Mouse (Mus musculus) forebrain, embryonic 12.5 days (tissue): Measurements from ENCODE around the gene Zmynd11. TPM values are rescaled to one million over a fixed set of nuclear protein-coding genes. Genes with fewer than 3 reads are reported as not detected.

Experiments used
- ATAC-seq: fragments of 200-750 bp; cut with Nextera tagmentation; 2 replicates; pipeline ENCODE4 v1.8.0; 2017; ENCODE audit warnings: moderate TSS enrichment; ENCODE audit not compliant: low FRiP score
- H3K27ac ChIP-seq: fragments of 300-500 bp; sonication (generic); 2 replicates; pipeline ENCODE4 v1.5.1; 2016; ENCODE audit warnings: mild to moderate bottlenecking
- H3K27me3 ChIP-seq: fragments of 300-500 bp; sonication (generic); 2 replicates; pipeline ENCODE4 v1.6.1; 2016; ENCODE audit warnings: mild to moderate bottlenecking
- H3K36me3 ChIP-seq: fragments of 300-500 bp; sonication (generic); replicated peaks from 2 replicates; pipeline ENCODE4 v1.6.1; 2016; ENCODE audit warnings: mild to moderate bottlenecking
- H3K4me1 ChIP-seq: fragments of 300-500 bp; sonication (generic); 2 replicates; pipeline ENCODE4 v1.6.1; 2016
- H3K4me2 ChIP-seq: fragments of 300-500 bp; sonication (generic); 2 replicates; pipeline ENCODE4 v1.6.1; 2016; ENCODE audit warnings: mild to moderate bottlenecking, moderate library complexity
- H3K4me3 ChIP-seq: fragments of 300-500 bp; sonication (generic); replicated peaks from 2 replicates; pipeline ENCODE4 v1.5.1; 2016; ENCODE audit warnings: mild to moderate bottlenecking
- H3K9ac ChIP-seq: fragments of 300-500 bp; sonication (generic); 2 replicates; pipeline ENCODE4 v1.6.1; 2016; ENCODE audit warnings: mild to moderate bottlenecking
- H3K9me3 ChIP-seq: fragments of 300-500 bp; sonication (generic); 2 replicates; pipeline ENCODE4 v1.6.1; 2016
- WGBS: fragments of 180-500 bp; shearing (Covaris S2); methylation state at CpG from one replicate; pipeline ENCODE4 v1.1.7; 2016; 5-methylcytosine and 5-hydroxymethylcytosine counted together
- polyA plus RNA-seq: library from polyadenylated mRNA; unstranded; fragments of >200 nt; fragmentation: Nextera tagmentation; extraction: Ambion mirVana; gene quantifications from 2 replicates; pipeline ENCODE4 v1.2.1, GENCODE M21; 2016

Zmynd11 gene
- 166 and 169 TPM in 2 replicates for polyA plus RNA-seq

DNA sequence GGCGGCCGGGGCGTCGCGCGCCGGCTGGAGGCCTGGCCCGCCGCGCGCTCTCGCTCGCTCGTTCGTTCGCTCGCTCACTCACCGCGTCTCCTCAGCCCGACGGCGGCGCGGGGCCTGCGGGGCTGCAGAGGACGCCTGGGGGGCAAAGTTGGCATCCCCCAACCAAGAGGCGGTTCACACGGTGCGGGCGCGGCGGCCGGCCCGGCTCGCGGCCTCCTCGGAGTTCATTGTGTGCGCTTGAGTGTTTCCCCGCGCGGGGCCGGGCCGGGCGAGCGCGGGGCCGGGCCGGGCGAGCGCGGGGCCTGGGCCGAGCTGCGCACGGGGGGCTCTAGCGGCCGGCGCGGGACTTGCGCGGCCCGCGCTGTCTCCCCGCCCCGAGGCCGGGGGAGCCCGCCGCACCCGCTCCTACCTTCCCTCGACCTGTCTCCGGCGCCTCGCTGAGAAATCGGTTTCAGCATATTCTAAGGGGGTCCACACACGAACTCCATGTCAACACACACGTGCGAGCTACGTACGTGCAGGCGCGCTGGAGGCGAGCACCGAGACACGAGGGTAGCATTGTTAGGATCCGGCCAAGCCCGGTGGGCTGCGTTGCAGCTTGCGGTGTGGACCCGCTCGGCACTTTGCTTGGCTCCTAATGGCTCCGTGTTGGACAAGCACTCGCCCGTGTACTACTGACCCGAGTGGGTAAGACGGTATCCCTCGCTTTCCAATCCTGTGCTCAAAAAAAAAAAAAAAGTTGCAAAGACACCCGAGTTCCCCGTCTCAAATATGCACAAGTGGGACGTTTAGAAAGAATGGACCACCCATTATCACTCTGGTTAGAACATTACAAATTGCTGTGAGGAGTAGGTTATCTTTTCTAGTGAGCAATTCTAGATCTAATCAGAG, at the start of gene Zmynd11:
Zmynd11 (minus strand) TSS at position 685 of the 891 bp plus-strand sequence.
- peak within 1 kb of the TSS; percentile 73 for H3K4me2 ChIP-seq
- H3K4me1 ChIP-seq, result peaks cover 41% of the 10 kb centered on the region
- peak within 1 kb of the TSS; percentile 95 for H3K4me3 ChIP-seq
- under 1% methylated on average over 76 of the region's 98 CpGs for WGBS
- H3K27me3 ChIP-seq, result 0 out of 2 replicates have a peak, but pooled peaks cover 6% of the 10 kb centered on the region
- H3K9ac ChIP-seq, result peak within 1 kb of the TSS; percentile 100
- ATAC-seq, result peak; percentile 85
- peak within 1 kb of the TSS; percentile 99 for H3K27ac ChIP-seq
- H3K36me3 ChIP-seq, result no peaks in the 10 kb centered on the region
- no peaks in the 10 kb centered on the region for H3K9me3 ChIP-seq

DNA sequence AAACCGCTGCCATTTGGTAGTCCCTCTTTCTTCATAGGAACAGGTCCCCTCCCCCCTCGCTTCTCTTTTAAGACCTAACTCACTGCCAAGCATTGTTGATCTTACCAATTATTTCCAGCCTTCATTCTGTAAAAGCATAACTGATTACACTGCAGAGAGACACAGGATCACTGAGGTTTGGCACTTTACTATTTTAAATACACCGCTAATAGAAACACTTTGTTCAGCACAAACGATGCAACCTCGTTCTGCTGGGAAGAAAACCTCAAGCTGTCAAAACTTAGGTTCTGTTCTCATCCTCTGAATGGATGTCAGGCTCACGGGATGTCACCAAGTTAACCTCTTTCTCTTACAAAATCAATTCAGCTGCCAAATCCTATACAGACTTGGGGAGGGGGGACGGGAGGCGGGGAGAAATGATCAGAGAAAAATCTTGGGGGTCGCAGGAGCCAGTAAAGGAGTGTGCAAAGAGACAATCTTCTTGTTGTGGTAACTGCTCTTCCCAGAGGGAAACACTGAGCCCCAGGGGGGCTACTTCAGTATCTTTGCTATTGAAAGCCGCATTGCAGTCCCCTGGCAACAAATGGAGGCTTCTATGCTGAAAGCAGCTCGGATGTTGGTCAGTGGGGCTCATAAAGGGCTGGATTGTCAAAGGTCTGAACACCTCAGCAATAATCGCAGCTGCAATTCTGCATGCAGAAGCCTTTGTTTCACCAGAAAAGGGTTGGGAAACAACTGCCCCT, 30.9 kb upstream of the Zmynd11 start:
- WGBS, result 1% methylated on average over 12 of the region's 12 CpGs
- H3K9ac ChIP-seq, result peak overlapping the region; percentile 44
- peak overlapping the region; percentile 33 for H3K4me3 ChIP-seq
- peak overlapping the region; percentile 61 for H3K4me2 ChIP-seq
- peaks cover 21% of the 10 kb centered on the region for H3K4me1 ChIP-seq
- no peaks in the 10 kb centered on the region for H3K9me3 ChIP-seq
- H3K36me3 ChIP-seq, result no peaks in the 10 kb centered on the region
- H3K27ac ChIP-seq, result peak overlapping the region; percentile 83
- ATAC-seq, result peak; percentile 88
- no peaks in the 10 kb centered on the region for H3K27me3 ChIP-seq

DNA sequence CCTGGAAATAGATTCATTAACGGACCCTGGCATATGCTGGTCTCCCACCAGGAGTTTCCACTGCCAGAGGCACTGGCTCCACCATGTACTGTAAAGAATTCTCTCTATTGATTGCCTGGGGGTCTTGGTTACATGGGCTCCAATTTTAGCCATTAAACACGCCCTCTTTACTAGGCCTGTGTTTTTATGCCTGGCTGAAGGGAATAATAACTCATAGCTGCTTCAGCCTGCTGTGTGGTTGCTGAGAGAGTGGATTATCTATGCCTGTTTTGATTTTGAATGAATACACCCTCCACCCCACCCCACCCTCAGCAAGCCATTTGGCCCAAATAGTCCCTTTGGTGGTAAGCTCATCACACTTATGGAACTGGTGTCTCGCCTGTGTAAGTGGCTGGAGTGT, 20.9 kb upstream of the Zmynd11 start:
- no peaks in the 10 kb centered on the region for H3K36me3 ChIP-seq
- no peak overlapping the region for H3K27ac ChIP-seq
- no peak overlapping the region for H3K4me2 ChIP-seq
- no peaks in the 10 kb centered on the region for H3K9me3 ChIP-seq
- 56% methylated on average over 3 of the region's 3 CpGs for WGBS
- H3K9ac ChIP-seq, result no peak overlapping the region
- no peak overlapping the region for H3K4me3 ChIP-seq
- H3K4me1 ChIP-seq, result peaks cover 5% of the 10 kb centered on the region
- no peaks in the 10 kb centered on the region for H3K27me3 ChIP-seq
- ATAC-seq, result peak; percentile 64

DNA sequence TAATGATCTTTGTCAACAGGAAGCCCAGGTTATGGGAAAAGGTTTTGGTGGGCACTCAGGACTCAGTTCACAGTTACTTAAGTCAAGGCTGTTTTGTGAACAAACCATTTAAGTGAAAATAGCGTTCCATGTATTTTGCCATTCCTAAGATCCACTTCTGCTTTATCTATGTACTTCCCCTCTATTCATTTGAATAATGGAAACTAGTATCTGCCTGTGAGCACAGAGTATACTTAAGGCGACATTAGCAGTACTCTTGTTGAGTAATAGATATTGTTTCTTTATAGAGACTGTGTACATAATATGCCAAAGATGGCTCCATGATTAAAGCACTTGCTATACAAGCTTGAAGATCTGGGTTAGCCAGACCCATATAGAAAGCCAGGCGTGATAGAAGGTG, 18.6 kb upstream of the Zmynd11 start:
- ATAC-seq, result no peak
- no peak overlapping the region for H3K4me2 ChIP-seq
- H3K36me3 ChIP-seq, result no peaks in the 10 kb centered on the region
- H3K4me1 ChIP-seq, result peaks cover 5% of the 10 kb centered on the region
- H3K9me3 ChIP-seq, result no peaks in the 10 kb centered on the region
- H3K27ac ChIP-seq, result no peak overlapping the region
- H3K27me3 ChIP-seq, result no peaks in the 10 kb centered on the region
- no peak overlapping the region for H3K9ac ChIP-seq
- WGBS, result 81% methylated on average over 3 of the region's 3 CpGs
- no peak overlapping the region for H3K4me3 ChIP-seq

DNA sequence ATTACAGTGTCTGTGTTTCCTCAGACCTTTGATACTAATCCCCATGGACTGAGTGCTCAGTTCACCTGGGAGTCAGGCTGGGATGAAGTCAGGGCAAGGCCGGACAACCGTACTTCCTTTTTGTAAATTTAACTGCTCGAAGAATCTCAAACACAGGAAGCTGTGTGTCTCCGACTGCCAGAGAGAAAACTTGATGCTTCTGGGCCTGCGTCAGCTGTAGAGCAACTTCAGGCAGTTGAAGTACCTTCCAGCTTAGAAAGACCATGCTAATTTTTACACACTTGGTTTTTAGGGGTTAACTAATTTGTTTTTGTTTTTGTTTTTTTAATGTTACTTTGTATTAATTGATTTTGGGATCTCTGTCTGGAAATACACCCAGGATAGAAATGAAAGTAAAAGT, 10.8 kb upstream of the Zmynd11 start:
- Histone ChIP-seq H3K27me3 (no peaks in the 10 kb centered on the region), H3K36me3 (no peaks in the 10 kb centered on the region), H3K9me3 (no peaks in the 10 kb centered on the region), H3K4me3 (no peak overlapping the region), H3K4me2 (no peak overlapping the region), H3K9ac (no peak overlapping the region), H3K4me1 (no peaks in the 10 kb centered on the region), H3K27ac (no peak overlapping the region)
- no peak for ATAC-seq
- WGBS, result 81% methylated on average over 5 of the region's 5 CpGs

DNA sequence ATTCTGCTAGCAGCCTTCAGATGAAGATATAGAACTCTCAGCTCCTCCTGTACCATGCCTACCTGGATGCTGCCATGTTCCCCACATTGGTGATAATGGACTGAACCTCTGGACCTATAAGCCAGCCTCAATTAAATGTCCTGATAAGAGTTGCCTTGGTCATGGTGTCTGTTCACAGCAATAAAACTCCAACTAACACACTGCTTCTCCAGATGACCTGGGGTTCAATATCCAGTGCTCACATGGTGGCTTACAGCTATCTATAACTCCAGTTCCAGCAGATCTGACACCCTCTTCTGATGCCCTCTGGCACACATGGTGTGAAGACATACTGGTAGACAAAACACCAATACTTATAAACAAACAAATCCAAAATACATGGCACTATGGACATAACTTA, 8.9 kb upstream of the Zmynd11 start:
- no peak overlapping the region for H3K4me2 ChIP-seq
- H3K27me3 ChIP-seq, result no peaks in the 10 kb centered on the region
- H3K4me1 ChIP-seq, result peaks cover 5% of the 10 kb centered on the region; the same call in 1 of the 2 replicates
- H3K9ac ChIP-seq, result no peak overlapping the region
- no peak overlapping the region for H3K4me3 ChIP-seq
- no peaks in the 10 kb centered on the region for H3K9me3 ChIP-seq
- H3K27ac ChIP-seq, result no peak overlapping the region
- no peak for ATAC-seq
- no peaks in the 10 kb centered on the region for H3K36me3 ChIP-seq

DNA sequence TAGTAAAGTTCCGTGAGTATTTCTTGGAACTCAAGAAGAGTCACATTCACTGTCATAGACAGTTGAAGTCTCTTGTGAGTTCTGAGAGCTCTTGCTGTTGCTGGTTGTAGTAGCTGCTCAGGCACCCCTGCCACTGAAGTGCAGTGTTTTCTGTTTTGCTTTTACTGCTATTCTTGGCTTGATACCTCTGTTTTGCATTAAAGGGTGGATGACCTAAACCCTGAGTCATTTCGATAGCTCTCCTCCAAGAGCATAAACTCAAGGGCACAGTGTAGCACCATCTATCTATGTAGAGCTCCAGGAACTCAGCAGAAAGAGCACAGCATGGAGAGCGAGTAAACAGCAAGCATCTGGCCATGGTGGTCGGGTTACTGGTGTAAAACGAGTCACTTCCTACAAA, 2.1 kb upstream of the Zmynd11 start:
- ATAC-seq, result no peak
- Histone ChIP-seq H3K27ac (no peak overlapping the region), H3K9me3 (no peaks in the 10 kb centered on the region), H3K4me1 (peaks cover 25% of the 10 kb centered on the region), H3K27me3 (0 out of 2 replicates have a peak, but pooled peaks cover 6% of the 10 kb centered on the region), H3K9ac (no peak overlapping the region), H3K4me2 (no peak overlapping the region), H3K4me3 (no peak overlapping the region), H3K36me3 (no peaks in the 10 kb centered on the region)
- 69% methylated on average over 5 of the region's 5 CpGs for WGBS

DNA sequence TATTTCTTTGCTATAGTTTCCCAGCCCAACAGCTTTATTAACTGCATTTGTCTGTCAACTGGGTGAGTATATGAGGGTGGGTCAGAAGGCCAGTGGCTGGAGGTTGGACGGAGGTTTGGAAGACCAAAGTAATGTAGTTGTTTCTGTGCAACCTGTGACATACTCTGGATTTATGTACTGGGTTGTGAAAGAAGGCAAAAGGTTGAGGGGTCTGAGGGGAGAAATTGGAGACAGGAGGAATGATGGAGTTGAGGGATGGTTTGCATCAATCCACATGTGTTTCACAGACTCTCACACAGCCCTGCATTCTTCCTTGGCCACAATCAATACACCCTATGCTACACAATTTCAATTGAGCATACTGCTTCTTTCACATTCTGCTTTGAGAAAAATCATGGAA, 1.4 kb upstream of the Zmynd11 start:
- H3K4me1 ChIP-seq, result peaks cover 33% of the 10 kb centered on the region
- 78% methylated on average over 1 of the region's 1 CpGs for WGBS

DNA sequence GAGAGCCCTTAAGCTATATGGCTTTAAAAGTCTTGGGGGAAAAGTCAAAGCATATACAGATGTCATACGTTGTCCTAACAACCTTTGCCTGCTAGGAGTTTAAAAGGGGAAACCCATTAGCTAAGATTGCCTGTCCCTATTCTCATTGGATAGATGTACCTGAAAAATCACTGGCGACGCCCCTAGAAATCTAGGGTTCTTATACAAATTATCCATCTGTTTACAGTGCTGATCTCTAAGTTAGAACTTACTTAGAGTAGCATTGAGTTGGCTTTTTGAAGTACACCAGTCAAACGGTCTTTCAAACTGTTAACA, 364 bp upstream of the Zmynd11 start:
- peak overlapping the region; percentile 73 for H3K4me2 ChIP-seq
- WGBS, result 7% methylated on average over 4 of the region's 4 CpGs
- peak overlapping the region; percentile 100 for H3K9ac ChIP-seq
- 0 out of 2 replicates have a peak, but pooled peaks cover 6% of the 10 kb centered on the region for H3K27me3 ChIP-seq
- H3K36me3 ChIP-seq, result no peaks in the 10 kb centered on the region
- peak overlapping the region; percentile 99; the same call in 1 of the 2 replicates for H3K27ac ChIP-seq
- no peak for ATAC-seq
- peaks cover 40% of the 10 kb centered on the region for H3K4me1 ChIP-seq
- peak overlapping the region; percentile 95 for H3K4me3 ChIP-seq
- H3K9me3 ChIP-seq, result no peaks in the 10 kb centered on the region

More for the DNA sequence above, 1.4 kb upstream of the Zmynd11 start:
- Histone ChIP-seq H3K27me3 (0 out of 2 replicates have a peak, but pooled peaks cover 6% of the 10 kb centered on the region), H3K4me3 (no peak overlapping the region), H3K36me3 (no peaks in the 10 kb centered on the region), H3K9ac (no peak overlapping the region), H3K27ac (no peak overlapping the region), H3K4me2 (peak overlapping the region; percentile 73; the same call in 1 of the 2 replicates), H3K9me3 (no peaks in the 10 kb centered on the region)
- no peak for ATAC-seq

DNA sequence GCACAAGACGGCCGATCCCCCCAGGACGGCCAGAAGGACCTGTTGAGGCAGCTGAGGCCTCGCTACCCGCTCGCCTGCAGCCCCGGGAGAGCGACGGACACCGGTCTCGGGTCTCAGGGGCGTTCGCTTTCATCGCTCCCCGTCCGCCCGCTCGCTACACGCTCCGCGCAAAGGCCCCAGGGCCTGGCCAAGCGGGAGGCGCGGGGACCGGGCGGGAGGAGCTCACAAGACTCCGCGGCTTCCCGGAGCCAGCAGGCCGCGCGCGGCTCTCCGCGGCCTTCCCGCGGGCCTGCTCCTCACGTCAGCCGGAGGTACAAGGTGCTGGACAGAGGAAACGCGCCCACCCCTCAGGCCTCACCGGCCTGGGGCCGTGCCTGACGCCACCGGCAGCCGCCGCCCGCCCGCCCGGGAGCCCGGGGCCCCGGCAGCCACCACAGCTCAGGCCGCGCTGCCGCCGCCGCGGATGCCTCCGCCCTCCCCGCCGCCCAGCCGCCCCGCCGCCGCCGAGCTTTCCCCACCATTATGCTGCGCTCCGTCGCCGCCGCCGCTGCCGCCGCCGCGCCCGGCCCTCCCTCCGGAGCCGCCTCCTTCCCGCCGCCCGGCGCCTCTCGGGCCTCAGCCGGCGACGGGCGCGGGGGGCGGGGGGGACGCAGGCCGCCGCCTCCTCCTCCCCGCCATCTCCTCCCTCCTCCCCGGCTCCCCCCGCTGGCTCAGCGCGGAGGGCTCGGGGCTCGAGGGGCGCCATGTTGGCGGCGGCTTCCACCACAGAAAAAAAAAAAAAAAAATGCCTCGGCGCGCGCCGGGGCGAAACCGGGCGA, 1.1 kb downstream of the Zmynd11 start:
- no peaks in the 10 kb centered on the region for H3K36me3 ChIP-seq
- peak; percentile 76 for ATAC-seq
- peak overlapping the region; percentile 100 for H3K9ac ChIP-seq
- H3K27ac ChIP-seq, result peak overlapping the region; percentile 99
- WGBS, result under 1% methylated on average over 44 of the region's 111 CpGs
- 0 out of 2 replicates have a peak, but pooled peaks cover 6% of the 10 kb centered on the region for H3K27me3 ChIP-seq
- H3K4me1 ChIP-seq, result peaks cover 44% of the 10 kb centered on the region
- peak overlapping the region; percentile 95 for H3K4me3 ChIP-seq
- H3K4me2 ChIP-seq, result peak overlapping the region; percentile 73
- no peaks in the 10 kb centered on the region for H3K9me3 ChIP-seq

DNA sequence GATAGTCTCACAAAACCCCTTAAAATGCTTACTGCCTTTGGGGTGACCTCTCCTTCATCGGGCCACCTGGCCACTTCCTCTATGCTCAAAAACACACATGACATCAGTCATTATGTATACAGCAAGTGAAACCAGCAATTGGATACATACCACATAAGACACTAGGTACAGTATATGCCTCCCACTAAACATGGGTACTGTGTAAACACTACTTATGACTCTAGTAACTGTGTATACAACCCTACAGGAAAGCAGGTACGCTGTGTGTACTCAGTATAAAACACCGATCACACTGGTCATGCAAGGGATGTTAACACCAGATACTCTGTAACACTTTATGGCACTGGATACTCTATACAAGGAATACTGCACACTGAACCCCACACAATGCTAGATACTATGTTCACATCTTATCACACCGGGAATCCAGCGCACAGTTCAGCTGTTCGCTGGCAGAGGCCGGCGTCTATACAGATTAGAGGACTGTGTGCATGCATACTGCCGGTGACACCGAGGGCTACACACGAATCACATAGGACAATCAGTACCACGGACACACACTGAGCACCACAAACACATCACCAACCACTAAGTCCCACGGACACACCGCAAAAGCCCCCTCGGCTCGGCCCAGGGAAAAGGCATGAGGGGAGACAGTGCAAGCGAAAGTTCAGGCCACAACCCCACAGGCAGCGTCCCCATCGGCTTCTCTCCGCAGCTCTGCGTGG, 1.9 kb downstream of the Zmynd11 start:
- peak overlapping the region; percentile 73 for H3K4me2 ChIP-seq
- ATAC-seq, result peak; percentile 39; the same call in 1 of the 2 replicates
- H3K9ac ChIP-seq, result peak overlapping the region; percentile 100
- no peaks in the 10 kb centered on the region for H3K27me3 ChIP-seq
- no peaks in the 10 kb centered on the region for H3K36me3 ChIP-seq
- peak overlapping the region; percentile 95 for H3K4me3 ChIP-seq
- H3K4me1 ChIP-seq, result peaks cover 51% of the 10 kb centered on the region
- H3K27ac ChIP-seq, result peak overlapping the region; percentile 99
- WGBS, result 7% methylated on average over 21 of the region's 21 CpGs
- H3K9me3 ChIP-seq, result no peaks in the 10 kb centered on the region
